ENCODE assay signal across 9 mouse cellular contexts in the genomic region with DNA sequence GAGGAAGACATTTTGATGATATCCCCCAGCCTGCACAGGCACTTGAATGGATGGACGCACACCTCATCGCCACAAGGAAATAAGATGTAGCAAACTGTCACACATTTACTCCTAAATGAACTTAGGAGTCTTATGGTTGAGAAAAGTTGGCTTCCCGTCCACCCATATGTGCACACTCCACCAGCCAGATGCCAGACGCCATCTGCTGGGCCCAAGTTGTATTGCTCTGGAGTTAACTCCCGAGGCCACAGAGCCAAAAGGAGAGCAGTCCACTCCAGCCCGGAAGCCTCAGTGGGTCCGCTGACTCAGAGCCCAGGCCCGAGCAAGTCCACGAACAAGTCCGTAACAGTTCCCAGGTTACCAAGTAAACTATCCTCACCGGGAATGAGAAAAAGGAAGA.
DNase-seq lines count a peak whose midpoint lies in the region; ATAC-seq and TF ChIP-seq lines count a peak whose summit lies in the region.
"Had no signal": no experiment of that assay in that cellular context is flagged by ENCODE, and none has a peak within 500 bp of the region (broad histone marks: within the 10 kb centered on the region; RNA-seq: fewer than 3 reads in every experiment).

No protein-coding gene starts in this region.

- H3K27ac ChIP-seq in MEL (ENCODE audit: control insufficient read depth, low read depth, low read length), result no peak overlapping the region
- H3K27ac ChIP-seq in forebrain, embryonic 16.5 days (ENCODE audit: low read length), result no peak overlapping the region
- no peak overlapping the region for H3K27ac ChIP-seq in layer of hippocampus, adult 2 months
- H3K27ac ChIP-seq: heart, embryonic 13.5 days had no signal

- no peaks in the 10 kb centered on the region; a peak in 1 of 4 replicates for H3K36me3 ChIP-seq in MEL (ENCODE audit: control insufficient read depth in 1 of 2, insufficient read depth in 2 of 2, low read length in 2 of 2)
- no peaks in the 10 kb centered on the region for H3K36me3 ChIP-seq in forebrain, embryonic 16.5 days (ENCODE audit: control insufficient read depth, insufficient read depth)
- H3K36me3 ChIP-seq: heart, embryonic 13.5 days had no signal

- H3K27me3 ChIP-seq in MEL (ENCODE audit: control insufficient read depth in 1 of 2, insufficient read depth in 2 of 2, low read length in 2 of 2), result no peaks in the 10 kb centered on the region
- no peaks in the 10 kb centered on the region for H3K27me3 ChIP-seq in forebrain, embryonic 16.5 days (replicated peaks; ENCODE audit: control insufficient read depth, insufficient read depth, low read length)
- H3K27me3 ChIP-seq: heart, embryonic 13.5 days had no signal

- 20% methylated on average over 11 of the region's 11 CpGs for WGBS in forebrain, embryonic 16.5 days
- WGBS in lung, adult 2 months, result 12% methylated on average over 11 of the region's 11 CpGs

- no peak for TF ChIP-seq EP300 in MEL (IDR thresholded peaks at IDR 0.05; ENCODE audit: low read depth in 1 of 2, low read length in 2 of 2)

- intact Hi-C loops in heart, postnatal 25 days (cut with DNase I), result loop anchor here (1.0 to 10.0 kb wide), 4 partner anchors 115 to 445 kb away; no protein-coding TSS in a partner anchor

- 0 out of 4 replicates have a peak, but pooled peaks cover 0 to 8% of the 10 kb centered on the region in 2 experiments for H3K4me1 ChIP-seq in MEL (ENCODE audit: control insufficient read depth in 1 of 2, insufficient read depth in 2 of 2, low read length in 2 of 2)
- no peaks in the 10 kb centered on the region for H3K4me1 ChIP-seq in forebrain, embryonic 16.5 days (replicated peaks; ENCODE audit: control insufficient read depth, insufficient read depth, low read length)
- no peaks in the 10 kb centered on the region; the same call in 1 of the 2 replicates for H3K4me1 ChIP-seq in lung, adult 2 months (ENCODE audit: control insufficient read depth, insufficient read depth, low read length)

- TF ChIP-seq RAD21 in MEL (IDR thresholded peaks at IDR 0.05; ENCODE audit: low read depth, low read length), result peak; percentile 97

- peak; percentile 81 for DNase-seq in MEL (ENCODE audit: low read depth, low spot score)
- peak; percentile 44 for DNase-seq in heart, postnatal 25 days (ENCODE audit: low spot score)
- DNase-seq in layer of hippocampus, adult 2 months (ENCODE audit: low spot score in 2 of 2), result peak; percentile 46 to 73
- DNase-seq in lung, adult 2 months, result peak; percentile 75
- DNase-seq in retina, postnatal 1 day, result peak; percentile 78
- peak; percentile 73 for DNase-seq in thymus, postnatal 25 days

- no peak overlapping the region for H3K9ac ChIP-seq in MEL (ENCODE audit: control insufficient read depth, low read depth, low read length, poor library complexity, severe bottlenecking)
- H3K9ac ChIP-seq in forebrain, embryonic 16.5 days (replicated peaks; ENCODE audit: low read depth, low read length), result no peak overlapping the region
- H3K9ac ChIP-seq: heart, embryonic 13.5 days had no signal

- H3K4me2 ChIP-seq in forebrain, embryonic 16.5 days (ENCODE audit: low read length), result no peak overlapping the region
- H3K4me2 ChIP-seq: heart, embryonic 13.5 days had no signal

- no peaks in the 10 kb centered on the region for H3K79me2 ChIP-seq in MEL (ENCODE audit: control insufficient read depth, insufficient read depth, low read length, poor library complexity)

- H3K4me3 ChIP-seq in MEL (ENCODE audit: control insufficient read depth in 1 of 2, insufficient read depth in 1 of 2, low read depth in 2 of 2, low read length in 2 of 2), result peak overlapping the region in 1 of 2 experiments; percentile 30; a peak in 1 of 4 replicates
- no peak overlapping the region for H3K4me3 ChIP-seq in forebrain, embryonic 16.5 days (replicated peaks; ENCODE audit: low read length)
- H3K4me3 ChIP-seq in layer of hippocampus, adult 2 months, result no peak overlapping the region
- H3K4me3 ChIP-seq in lung, adult 2 months (replicated peaks; ENCODE audit: extremely low read depth, low read depth, low read length), result no peak overlapping the region
- H3K4me3 ChIP-seq: heart, embryonic 13.5 days had no signal

- no peaks in the 10 kb centered on the region for H3K9me3 ChIP-seq in MEL (replicated peaks; ENCODE audit: insufficient read depth, low read length)
- H3K9me3 ChIP-seq in forebrain, embryonic 16.5 days (ENCODE audit: control insufficient read depth, low read length), result no peaks in the 10 kb centered on the region

- TF ChIP-seq CTCF in MEL (IDR thresholded peaks at IDR 0.05 in 2 of 3, conservative IDR thresholded peaks at IDR 0.05 in 1 of 3; ENCODE audit: control insufficient read depth in 1 of 3, insufficient read depth in 1 of 3, low read depth in 2 of 3, low read length in 3 of 3, poor library complexity in 1 of 3, severe bottlenecking in 1 of 3), result peak; percentile 76 to 97 (median 92)
- peak; percentile 92 for TF ChIP-seq CTCF in layer of hippocampus, adult 2 months (conservative IDR thresholded peaks at IDR 0.05)
- TF ChIP-seq CTCF in lung, adult 2 months (IDR thresholded peaks at IDR 0.05; ENCODE audit: insufficient read depth, low read length), result peak; percentile 91

- ATAC-seq in cerebellum, adult (ENCODE audit: insufficient number of reproducible peaks, low FRiP score, low TSS enrichment), result peak; percentile 66
- peak; percentile 67 for ATAC-seq in forebrain, embryonic 16.5 days

- no peak for TF ChIP-seq POLR2A in MEL (IDR thresholded peaks at IDR 0.05; ENCODE audit: control insufficient read depth in 1 of 2, insufficient read depth in 1 of 2, low read depth in 1 of 2, low read length in 2 of 2, poor library complexity in 1 of 2)
- TF ChIP-seq POLR2A in lung, adult 2 months (IDR thresholded peaks at IDR 0.05; ENCODE audit: borderline replicate concordance, extremely low read depth, low read depth, low read length), result no peak

TF ChIP-seq in MEL, 35 proteins besides CTCF, POLR2A, EP300 and RAD21:
- TF ChIP-seq E2F4 (IDR thresholded peaks at IDR 0.05; ENCODE audit: borderline replicate concordance, low read depth, low read length) (no peak), SMC3 (IDR thresholded peaks at IDR 0.05; ENCODE audit: low read depth, low read length) (peak; percentile 99), SIN3A (IDR thresholded peaks at IDR 0.05; ENCODE audit: low read length) (peak; percentile 42; the same call in 1 of the 2 replicates), ZNF384 (IDR thresholded peaks at IDR 0.05; ENCODE audit: low read depth, low read length) (no peak), GATA1 (IDR thresholded peaks at IDR 0.05; ENCODE audit: low read depth, low read length) (no peak), USF1 (IDR thresholded peaks at IDR 0.05; ENCODE audit: low read depth, low read length) (no peak), NRF1 (IDR thresholded peaks at IDR 0.05; ENCODE audit: insufficient read depth, low read depth, low read length, poor library complexity, severe bottlenecking) (no peak), TBP (IDR thresholded peaks at IDR 0.05; ENCODE audit: low read depth, low read length) (no peak), ETS1 (IDR thresholded peaks at IDR 0.05; ENCODE audit: low read depth, low read length) (no peak), MAZ (IDR thresholded peaks at IDR 0.05; ENCODE audit: low read depth, low read length) (no peak), ZC3H11A (IDR thresholded peaks at IDR 0.05; ENCODE audit: low read depth, low read length) (peak; percentile 98), HCFC1 (IDR thresholded peaks at IDR 0.05; ENCODE audit: low read depth, low read length) (no peak), BHLHE40 (IDR thresholded peaks at IDR 0.05; ENCODE audit: borderline replicate concordance, low read depth, low read length) (no peak), MAFK (IDR thresholded peaks at IDR 0.05; ENCODE audit: borderline replicate concordance, low read depth, low read length) (no peak), CHD1 (IDR thresholded peaks at IDR 0.05; ENCODE audit: low read depth, low read length) (no peak), POLR2AphosphoS2 (IDR thresholded peaks at IDR 0.05; ENCODE audit: low read length) (no peak), ZKSCAN1 (IDR thresholded peaks at IDR 0.05; ENCODE audit: low read depth, low read length) (no peak), MYB (IDR thresholded peaks at IDR 0.05; ENCODE audit: low read depth, low read length) (no peak), TAL1 (IDR thresholded peaks at IDR 0.05; ENCODE audit: low read length) (no peak), MAX (IDR thresholded peaks at IDR 0.05; ENCODE audit: low read length) (no peak), TCF12 (IDR thresholded peaks at IDR 0.05; ENCODE audit: low read depth, low read length) (no peak), JUND (IDR thresholded peaks at IDR 0.05; ENCODE audit: low read depth, low read length) (no peak), MXI1 (IDR thresholded peaks at IDR 0.05; ENCODE audit: low read depth, low read length) (no peak), RCOR1 (IDR thresholded peaks at IDR 0.05; ENCODE audit: low read depth, low read length) (no peak)
